Mouse (Mus musculus) hindbrain, embryonic 15.5 days (tissue): ENCODE measurements at regions not wholly inside any gene's neighbourhood (a gene's known extent, or its start where the extent isn't known, plus 50 kb on each side); places are given as distances from the start of the nearest gene placed in this dataset.
A peak's percentile ranks its signal among the peaks of the same experiment; 100 is the strongest.

ENCODE experiments used
- ATAC-seq: fragments of 200-750 bp; cut with Nextera tagmentation; 2 replicates; pipeline ENCODE4 v1.8.0; 2017; ENCODE audit warnings: low read depth, moderate number of reproducible peaks, moderate TSS enrichment; ENCODE audit not compliant: low FRiP score
- H3K27ac ChIP-seq: fragments of 300-500 bp; sonication (generic); replicated peaks from 2 replicates; pipeline ENCODE4 v1.5.1; 2015; ENCODE audit warnings: mild to moderate bottlenecking, inconsistent platforms
- H3K27me3 ChIP-seq: fragments of 300-500 bp; sonication (generic); 2 replicates; pipeline ENCODE4 v1.6.1; 2015; ENCODE audit warnings: control low read depth, inconsistent platforms
- H3K36me3 ChIP-seq: fragments of 300-500 bp; sonication (generic); 2 replicates; pipeline ENCODE4 v1.6.1; 2015; ENCODE audit warnings: control low read depth, inconsistent platforms
- H3K4me1 ChIP-seq: fragments of 300-500 bp; sonication (generic); replicated peaks from 2 replicates; pipeline ENCODE4 v1.6.1; 2015; ENCODE audit warnings: control low read depth, inconsistent platforms
- H3K4me2 ChIP-seq: fragments of 300-500 bp; sonication (generic); 2 replicates; pipeline ENCODE4 v1.6.1; 2015; ENCODE audit warnings: moderate library complexity, mild to moderate bottlenecking, inconsistent platforms
- H3K4me3 ChIP-seq: fragments of 300-500 bp; sonication (generic); 2 replicates; pipeline ENCODE4 v1.5.1; 2015; ENCODE audit warnings: mild to moderate bottlenecking, inconsistent platforms
- H3K9ac ChIP-seq: fragments of 300-500 bp; sonication (generic); 2 replicates; pipeline ENCODE4 v1.6.1; 2015; ENCODE audit warnings: inconsistent platforms
- H3K9me3 ChIP-seq: fragments of 300-500 bp; sonication (generic); 2 replicates; pipeline ENCODE4 v1.6.1; 2016; ENCODE audit warnings: control low read depth, inconsistent platforms
- WGBS: fragments of 180-500 bp; shearing (Covaris S2); methylation state at CpG from one replicate; pipeline ENCODE4 v1.1.7; 2015; 5-methylcytosine and 5-hydroxymethylcytosine counted together

- no peak overlapping the region for H3K9ac ChIP-seq
- no peaks in the 10 kb centered on the region for H3K4me1 ChIP-seq
- H3K9me3 ChIP-seq: no peaks in the 10 kb centered on the region
- H3K36me3 ChIP-seq: no peaks in the 10 kb centered on the region
- WGBS: 35% methylated on average over 4 of the region's 4 CpGs
- no peaks in the 10 kb centered on the region for H3K27me3 ChIP-seq
- peak; percentile 59 for ATAC-seq
- H3K4me3 ChIP-seq: no peak overlapping the region
- no peak overlapping the region for H3K4me2 ChIP-seq
- H3K27ac ChIP-seq: no peak overlapping the region
These were observed 74.8 kb upstream of the Sult1c1 start for GRCm38 (mm10) chr17:54065187-54065795.

GRCm38 (mm10) chr17:54061280-54061679 is 70.8 kb upstream of the Sult1c1 start:
- Histone ChIP-seq H3K9me3 (no peaks in the 10 kb centered on the region), H3K4me1 (no peaks in the 10 kb centered on the region), H3K9ac (no peak overlapping the region), H3K36me3 (no peaks in the 10 kb centered on the region), H3K27ac (no peak overlapping the region), H3K4me3 (no peak overlapping the region), H3K4me2 (no peak overlapping the region), H3K27me3 (no peaks in the 10 kb centered on the region)
- ATAC-seq: no peak
- WGBS: 45% methylated on average over 7 of the region's 7 CpGs
